Mouse (Mus musculus): Measurements from ENCODE around the gene Fkbpl.

The Fkbpl gene

DNA sequence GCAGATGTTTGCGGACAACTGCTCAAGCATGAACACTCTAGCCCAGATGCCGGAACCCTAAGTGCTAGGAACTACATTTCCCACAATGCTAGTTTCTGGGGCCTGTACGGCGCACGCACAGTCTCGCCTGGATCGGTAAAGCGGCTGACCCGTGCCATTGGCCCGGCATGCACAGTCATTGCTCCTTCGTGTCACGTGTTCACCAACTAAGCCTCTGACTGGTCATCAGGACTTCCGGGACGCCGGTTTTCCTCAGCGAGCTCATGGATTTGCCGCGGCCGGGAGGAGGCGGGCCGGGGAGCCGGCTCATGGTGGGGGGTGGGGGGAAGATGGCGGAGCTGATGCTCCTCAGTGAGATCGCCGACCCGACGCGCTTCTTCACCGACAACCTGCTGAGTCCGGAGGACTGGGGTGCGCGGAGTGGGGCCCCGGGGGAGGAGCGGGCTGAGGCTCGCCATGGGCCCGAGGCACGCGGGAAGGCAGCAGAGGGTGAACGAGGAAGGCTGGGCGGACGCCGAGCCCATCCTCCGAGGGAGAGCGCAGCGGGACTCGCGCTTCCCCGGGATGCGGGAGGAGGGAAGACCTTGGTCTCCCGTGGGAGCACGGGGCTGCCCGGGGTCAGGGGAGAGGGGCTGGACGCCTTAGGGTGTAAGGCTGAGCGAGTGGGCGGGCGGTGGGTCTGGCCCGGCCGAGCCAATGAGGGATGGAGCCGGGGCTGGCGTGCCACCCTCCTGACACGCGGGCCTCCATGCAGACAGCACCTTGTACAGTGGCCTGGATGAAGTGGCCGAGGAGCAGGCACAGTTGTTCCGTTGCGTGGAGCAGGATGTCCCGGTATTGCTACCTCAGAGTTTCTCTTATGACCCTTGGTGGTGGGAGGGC lies 2.6 kb downstream of the Fkbpl start, which contains the start of gene Atf6b:
TSS of gene Atf6b (plus strand) at position 241 of the 882 bp plus-strand sequence.
- CTCF ChIA-PET: no interaction called here

DNA sequence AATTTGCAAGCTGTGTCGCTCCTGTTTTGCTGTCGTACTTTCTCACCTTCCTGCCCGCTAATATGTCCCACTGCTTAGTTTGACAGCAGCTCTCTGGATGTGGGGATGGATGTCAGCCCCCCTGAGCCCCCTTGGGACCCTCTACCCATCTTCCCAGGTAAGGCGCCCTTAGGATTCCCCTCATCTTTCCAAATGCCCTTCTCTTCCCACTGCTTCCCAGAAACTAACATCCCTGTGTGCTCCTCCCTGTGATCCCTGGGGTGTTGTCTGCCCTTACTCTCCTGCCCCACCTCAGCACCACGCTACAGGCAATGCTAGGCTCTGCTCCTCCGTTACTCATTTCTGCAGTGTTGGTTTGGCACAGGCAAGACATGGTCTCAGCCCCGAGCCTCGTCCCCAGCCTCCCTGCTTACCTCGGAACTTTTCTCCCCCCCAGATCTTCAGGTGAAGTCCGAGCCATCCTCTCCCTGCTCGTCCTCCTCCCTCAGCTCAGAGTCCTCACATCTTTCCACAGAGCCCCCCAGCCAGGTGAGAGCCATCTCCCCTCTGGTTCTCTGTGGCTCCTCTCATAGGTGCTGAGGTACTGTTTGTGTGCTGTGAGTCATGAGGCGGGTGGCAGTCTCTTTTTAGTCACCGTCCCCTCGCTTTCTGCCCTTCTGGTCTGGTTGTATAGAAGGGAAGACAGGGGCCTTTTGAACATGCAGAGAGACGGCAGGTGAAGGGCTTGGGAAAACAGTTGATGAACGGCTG lies 3.8 kb downstream of the Fkbpl start:
- CTCF ChIA-PET: no interaction called here

DNA sequence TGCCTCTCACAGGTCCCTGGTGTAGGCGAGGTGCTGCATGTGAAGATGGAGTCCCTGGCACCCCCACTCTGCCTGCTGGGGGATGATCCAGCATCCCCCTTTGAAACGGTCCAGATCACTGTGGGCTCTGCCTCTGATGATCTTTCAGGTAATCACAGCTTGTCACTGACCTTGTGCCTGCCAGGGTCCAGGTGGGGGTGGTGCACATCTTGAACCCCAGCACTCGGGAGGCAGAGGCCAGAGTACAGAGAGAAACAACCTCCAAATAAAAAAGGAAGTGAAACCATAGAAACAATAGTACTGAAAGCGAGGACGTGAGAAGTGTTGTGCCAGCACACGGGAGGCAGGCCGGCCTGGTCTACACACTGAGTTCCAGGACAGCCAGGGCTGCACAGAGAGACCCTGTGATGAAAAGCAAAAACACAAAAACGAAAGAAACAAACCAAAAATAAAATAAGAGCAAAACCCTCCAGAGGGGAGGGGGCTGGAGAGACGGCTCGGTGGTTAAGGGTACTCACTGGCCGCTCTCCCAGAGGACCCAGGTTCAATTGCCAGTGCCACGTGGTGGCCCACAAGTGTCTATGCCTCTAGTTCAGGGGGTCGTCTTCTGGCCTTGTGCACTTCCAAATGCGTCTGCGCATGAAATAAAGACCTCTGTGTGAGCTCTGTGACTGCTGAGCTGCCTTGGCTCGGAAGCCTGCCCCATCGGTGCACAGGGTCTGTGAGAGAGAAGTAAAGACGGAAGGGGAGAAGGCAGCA lies 4.7 kb downstream of the Fkbpl start:
- CTCF ChIA-PET: no interaction called here

DNA sequence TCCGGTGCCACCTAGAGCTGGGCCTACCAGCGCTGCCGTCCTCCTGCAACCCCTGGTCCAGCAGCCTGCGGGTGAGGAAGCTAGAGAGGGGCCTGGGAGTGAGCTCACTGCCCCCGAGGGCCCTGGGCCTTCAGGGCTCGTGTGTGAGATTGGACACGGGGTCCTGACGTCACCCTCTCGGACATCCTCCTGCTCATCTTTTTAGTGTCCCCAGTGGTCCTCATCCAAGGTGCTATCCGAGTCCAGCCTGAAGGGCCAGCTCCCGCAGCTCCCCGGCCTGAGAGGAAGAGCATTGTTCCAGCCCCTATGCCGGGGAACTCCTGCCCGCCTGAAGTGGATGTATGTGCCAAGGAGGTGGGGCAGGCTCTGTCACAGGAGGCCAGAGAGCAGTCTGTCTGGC lies 6.2 kb downstream of the Fkbpl start:
- CTCF ChIA-PET: no interaction called here

DNA sequence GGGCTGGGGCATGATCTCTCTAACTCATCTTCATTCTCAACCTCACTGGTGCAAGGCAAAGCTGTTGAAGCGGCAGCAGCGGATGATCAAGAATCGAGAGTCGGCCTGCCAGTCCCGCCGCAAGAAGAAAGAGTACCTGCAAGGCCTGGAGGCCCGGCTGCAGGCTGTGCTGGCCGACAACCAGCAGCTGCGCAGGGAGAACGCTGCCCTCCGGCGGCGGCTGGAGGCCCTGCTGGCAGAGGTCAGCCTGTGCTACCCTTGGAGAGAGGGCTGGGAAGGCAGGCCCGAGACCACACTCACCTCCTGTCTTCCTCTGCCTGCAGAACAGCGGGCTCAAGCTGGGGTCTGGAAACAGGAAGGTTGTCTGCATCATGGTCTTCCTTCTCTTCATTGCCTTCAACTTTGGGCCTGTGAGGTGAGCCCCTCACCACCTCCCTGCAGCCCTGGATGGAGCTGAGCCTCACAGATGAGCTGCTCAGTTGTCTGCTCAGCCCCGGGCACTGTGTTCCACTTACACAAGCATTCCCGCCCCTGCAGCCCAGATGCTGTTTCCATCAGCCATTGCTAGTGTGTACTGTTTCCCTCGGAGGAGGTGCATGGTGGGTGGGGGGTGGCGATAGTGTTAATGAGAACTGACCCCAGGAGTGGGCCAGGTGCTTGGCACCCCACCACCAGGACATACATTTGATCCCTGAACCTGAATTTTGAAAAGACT lies 7.1 kb downstream of the Fkbpl start:
- CTCF ChIA-PET: no interaction called here

DNA sequence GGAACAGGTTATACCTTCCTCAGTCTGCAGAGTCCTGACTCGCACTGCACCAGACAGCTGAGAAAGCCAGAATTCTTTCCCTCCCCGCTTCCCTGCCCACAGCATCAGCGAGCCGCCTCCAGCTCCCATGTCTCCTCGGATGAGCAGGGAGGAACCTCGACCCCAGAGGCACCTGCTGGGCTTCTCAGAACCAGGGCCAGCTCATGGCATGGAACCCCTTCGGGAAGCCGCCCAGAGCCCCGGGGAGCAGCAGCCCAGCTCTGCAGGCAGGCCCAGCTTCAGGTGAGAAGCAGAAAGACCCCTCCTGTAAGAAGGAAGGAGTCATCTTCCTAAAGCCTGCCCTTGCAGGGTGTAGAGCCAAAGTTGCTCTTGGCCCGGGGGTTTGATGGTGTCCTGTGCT lies 8.0 kb downstream of the Fkbpl start:
- CTCF ChIA-PET: interaction anchor here (0.5 kb wide), 1 partner anchor 331 kb away, joined by 4 read pairs; no protein-coding TSS in a partner anchor

DNA sequence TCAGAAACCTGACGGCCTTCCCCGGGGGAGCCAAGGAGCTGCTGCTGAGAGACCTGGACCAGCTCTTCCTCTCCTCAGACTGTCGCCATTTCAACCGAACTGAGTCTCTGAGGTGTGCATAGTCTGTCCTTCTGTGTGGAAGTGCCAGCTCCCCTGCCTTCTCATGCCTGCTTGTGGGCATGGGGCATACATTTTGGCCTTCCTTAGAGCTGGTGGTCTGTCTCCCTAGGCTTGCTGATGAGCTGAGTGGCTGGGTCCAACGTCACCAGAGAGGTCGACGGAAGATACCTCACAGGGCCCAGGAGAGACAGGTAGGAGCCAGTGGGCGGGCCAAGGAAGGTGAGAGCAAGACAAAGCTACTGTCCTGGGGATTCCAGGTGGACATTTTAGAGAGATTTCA lies 8.4 kb downstream of the Fkbpl start:
- CTCF ChIA-PET: interaction anchor here (0.5 kb wide), 1 partner anchor 330 kb away, joined by 4 read pairs; no protein-coding TSS in a partner anchor

DNA sequence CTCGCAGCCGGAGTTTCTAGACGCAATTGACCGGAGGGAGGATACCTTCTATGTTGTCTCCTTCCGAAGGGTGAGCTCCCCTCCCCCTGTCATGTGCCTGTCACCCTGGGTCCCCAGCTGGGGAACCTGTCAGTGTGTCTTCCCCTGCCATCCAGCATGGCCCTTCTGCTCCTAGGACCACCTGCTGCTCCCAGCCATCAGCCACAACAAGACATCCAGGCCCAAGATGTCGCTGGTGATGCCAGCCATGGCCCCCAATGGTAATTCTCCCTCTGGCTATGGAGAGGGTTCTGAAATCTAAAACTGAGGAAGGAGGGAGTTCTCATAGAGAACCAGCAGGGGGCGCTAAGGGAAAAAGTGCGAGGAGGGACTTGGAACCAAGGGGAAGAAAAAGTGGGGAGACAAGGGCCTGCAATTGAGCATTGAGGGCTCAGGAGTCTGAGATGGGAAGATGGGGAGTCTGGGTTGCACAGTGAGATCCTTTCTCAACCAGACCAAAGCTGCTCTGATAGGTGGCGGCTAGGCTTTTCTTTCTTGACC lies 9.3 kb downstream of the Fkbpl start:
- CTCF ChIA-PET: no interaction called here

DNA sequence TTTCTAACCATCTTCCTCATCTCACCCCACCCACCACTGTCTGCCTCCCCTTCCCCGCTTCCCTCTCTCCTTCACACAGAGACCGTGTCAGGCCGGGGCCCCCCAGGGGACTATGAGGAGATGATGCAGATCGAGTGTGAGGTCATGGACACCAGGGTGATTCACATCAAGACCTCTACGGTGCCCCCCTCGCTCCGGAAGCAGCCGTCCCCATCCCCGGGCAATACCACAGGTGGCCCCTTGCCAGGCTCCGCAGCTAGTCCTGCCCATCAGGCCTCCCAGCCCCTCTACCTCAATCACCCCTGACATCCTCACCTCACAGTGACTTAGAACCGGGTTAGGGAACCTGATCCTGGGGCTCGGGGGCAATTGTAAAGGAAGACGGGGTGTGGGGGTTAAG lies 9.8 kb downstream of the Fkbpl start:
- CTCF ChIA-PET: no interaction called here

DNA sequence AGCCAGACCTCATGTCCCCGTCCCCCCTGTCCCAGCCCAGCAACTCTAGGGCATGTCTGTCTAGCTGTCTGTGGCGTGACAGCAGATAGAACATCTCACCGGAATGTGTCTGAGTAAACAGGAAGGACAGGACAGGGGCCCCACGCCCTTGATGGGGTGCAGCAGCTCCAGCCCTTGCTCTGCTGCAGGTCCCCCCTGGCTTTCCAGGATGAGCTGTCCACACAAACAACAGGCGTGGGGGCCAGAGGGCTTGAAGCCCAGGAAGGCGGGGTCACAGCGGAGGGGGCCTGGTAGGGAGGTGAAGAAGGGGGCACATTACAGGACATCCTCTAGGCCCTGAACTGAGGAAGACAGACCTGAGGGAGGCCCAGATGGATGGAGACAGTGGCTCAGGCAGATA lies 10.6 kb downstream of the Fkbpl start:
- CTCF ChIA-PET: no interaction called here

DNA sequence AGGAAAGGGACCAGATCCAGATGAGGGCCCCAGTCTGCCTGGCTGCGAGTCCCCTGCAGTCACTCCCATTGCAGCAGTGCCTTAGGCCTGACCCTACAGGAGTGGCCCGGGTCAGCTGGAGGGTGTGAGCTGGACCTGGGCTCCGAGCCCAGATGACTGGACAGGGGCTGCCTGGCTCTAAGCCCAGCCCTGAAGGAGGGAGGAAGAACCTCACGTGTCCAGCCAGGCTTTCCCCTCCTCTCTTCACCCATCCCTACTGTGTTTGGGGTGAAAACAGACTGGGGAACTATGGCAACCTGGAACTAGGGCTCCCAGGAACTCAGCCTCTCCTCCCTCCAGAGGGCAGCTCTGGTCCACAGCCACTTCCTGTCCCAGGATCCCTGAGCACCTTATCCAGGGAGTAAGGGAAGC lies 11.0 kb downstream of the Fkbpl start:
- CTCF ChIA-PET: no interaction called here

DNA sequence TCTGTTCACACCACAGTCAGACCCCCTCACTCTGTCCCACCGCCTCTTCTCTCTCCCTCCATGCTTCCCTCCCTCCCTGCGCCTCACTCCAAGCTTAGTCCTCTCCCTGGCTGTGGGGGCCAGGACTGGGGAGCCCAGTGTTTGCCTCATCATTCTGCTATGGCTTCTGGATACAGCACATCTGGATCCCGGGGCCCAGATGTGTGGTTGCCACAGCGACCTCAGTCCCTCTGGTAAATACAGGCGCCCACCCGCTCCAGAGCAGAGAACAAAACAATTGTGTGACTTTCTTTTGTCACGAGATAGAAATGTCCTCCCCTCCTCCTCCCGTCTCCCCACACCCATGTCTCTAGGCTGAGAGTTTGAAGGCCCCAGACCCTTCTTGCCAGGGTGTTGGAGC lies 12.1 kb downstream of the Fkbpl start:
- CTCF ChIA-PET: no interaction called here

DNA sequence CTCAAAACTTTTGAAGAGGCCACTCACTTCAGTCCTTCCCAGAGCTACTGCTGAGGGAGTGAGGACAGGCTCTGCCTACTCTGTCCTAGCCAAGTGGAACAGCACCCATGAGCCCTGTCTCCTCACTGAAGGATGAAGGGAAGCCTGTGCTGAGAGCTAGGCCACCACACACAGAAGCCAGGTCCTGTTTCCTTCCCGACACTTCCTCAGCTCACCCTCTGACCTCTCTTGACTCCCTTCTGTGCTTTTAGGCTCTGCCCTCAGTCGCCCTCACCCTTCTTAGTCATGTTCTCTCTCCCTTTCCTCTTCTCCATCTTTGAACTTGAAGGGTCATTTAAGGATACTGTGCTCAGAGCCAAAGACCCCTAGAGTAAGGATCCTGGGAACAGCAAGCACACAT lies 12.7 kb downstream of the Fkbpl start:
- CTCF ChIA-PET: no interaction called here

DNA sequence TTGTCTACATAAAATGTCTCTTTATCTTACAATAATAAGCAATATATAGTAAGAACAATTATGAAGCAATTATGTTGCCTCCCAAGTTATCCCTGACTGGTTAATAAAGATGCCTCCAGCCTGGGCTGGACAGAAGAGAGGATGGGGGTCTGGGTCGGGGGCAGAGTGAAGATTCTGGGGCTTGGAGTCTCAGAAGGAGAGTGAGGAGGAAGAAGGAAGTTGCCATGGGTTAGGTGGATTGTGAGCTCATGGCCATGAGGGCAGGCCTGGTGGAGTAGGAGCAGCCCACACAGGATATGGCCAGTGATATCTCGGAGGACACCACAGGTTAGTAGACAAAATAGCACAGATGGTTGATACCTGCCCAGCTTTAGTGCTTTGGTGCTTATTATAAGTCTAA lies 13.6 kb downstream of the Fkbpl start:
- CTCF ChIA-PET: no interaction called here

DNA sequence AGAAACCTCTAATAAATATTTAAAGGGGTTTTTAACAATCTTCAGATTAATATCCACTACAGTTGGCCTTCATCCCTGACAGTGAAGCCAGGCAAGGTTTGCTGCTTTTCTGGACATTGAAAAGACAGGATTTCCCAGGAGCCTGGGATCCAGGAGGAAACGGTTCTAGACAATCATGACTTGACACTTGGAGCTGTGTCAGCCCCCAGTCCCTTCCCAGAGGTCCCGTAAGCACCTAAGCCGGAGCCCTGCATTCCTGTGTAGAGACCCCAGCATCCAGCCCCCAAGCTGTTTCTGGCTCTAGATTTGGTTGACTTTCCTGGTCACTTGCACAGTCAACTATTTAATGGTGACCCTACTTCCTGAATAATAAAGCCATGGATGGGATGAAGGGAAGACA lies 14.0 kb downstream of the Fkbpl start:
- CTCF ChIA-PET: no interaction called here

DNA sequence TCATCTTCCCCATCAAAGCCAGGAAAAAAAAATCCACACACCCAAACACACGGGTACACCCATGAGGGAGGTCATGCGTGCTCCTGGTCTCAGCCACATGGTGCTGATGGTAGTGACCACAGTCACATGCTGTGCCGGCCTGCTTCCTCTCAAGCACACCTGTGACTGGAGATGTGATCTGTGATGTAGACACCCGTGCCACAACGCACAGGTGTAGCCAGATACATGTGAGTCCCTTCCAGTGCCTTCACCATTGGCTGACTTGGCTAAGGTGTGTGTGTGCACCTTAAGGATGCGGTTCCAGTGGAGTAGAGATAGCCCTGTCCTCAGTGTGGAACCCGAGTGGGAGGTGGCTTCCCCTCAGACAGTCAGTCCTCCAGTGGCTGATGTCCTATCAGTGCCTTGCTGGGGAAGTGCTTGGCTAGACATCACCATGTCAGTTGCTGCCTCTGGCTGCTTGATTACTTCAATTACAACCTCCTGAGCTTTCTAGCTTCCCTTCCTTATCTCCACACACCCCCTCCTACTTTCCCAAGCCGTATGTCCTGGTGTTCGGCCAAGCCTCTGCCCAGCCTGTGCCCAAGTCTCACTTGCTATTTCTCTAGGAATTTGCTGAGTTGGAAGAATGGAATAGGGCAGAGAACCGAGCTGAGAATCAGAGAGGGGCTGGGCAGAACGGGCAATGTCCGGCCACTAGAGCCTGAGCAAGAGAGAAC lies 14.8 kb downstream of the Fkbpl start:
- CTCF ChIA-PET: no interaction called here

DNA sequence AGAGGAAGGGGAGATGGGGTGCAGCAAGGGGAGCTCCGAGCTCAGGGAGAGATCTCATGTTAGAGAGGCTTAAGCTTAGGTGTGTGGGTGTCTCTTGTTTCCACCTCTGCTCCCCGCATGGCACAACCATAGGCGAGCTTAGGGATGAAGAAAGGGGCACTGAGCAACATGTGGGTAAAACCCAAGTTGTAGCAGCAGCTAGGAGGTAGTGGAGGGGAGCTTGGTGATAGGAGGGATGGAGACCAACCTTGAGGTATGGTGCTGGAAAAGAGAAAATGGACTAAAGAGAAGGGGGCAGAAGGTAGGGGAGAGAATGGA lies 15.3 kb downstream of the Fkbpl start:
- CTCF ChIA-PET: no interaction called here

DNA sequence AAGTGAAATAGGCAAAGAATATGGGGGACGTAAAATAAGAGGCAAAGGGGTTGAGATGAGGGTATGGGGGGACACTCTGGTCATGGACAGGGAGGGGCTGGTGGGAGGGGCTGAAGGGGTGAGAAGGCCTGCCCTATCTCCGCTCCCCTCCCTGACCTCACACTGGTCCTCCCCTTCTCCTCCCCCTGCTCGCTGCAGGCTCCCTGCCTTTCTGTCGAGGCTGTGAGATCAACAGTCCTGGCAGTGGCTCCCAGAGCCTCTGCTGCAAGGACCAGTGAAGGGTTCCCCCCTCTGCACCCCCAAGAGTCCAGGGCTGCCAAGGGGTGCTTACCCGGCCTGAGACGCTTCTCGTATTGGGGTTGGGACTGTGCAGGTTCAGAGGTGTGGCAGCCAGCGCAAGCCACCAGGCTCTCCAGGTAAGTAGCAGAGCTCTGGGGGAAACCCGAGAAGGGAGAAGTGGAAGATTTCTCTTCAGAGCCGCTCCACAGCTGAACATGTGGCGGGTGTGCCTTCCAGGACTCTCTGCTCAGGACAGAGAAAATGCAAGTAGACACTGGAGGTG lies 15.8 kb downstream of the Fkbpl start:
- CTCF ChIA-PET: no interaction called here

DNA sequence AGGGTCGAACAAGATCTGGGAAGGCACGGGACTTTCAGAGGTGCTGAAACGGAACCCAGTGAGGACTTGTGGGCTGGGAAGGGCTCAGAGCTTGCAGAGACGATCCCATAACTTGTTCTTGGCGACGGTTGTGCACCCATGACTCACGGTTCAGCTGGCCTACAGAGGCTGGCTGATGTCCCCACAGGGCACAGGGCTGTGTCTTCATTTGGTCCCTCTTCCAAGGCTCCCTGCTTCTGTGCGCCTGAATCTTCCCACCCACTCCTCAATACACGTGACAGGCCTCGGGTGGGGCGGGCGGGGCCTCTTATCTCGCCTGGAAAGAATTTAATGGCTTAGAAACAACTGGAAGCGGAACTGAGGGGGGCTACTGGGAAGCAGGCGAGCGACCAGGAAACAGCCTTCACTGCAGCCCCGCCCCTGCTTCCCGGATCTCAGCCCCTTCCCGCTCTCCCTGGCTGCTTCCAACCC lies 16.6 kb downstream of the Fkbpl start:
- CTCF ChIA-PET: interaction anchor here (0.5 kb wide), 1 partner anchor 199 kb away, joined by 3 read pairs; no protein-coding TSS in a partner anchor

DNA sequence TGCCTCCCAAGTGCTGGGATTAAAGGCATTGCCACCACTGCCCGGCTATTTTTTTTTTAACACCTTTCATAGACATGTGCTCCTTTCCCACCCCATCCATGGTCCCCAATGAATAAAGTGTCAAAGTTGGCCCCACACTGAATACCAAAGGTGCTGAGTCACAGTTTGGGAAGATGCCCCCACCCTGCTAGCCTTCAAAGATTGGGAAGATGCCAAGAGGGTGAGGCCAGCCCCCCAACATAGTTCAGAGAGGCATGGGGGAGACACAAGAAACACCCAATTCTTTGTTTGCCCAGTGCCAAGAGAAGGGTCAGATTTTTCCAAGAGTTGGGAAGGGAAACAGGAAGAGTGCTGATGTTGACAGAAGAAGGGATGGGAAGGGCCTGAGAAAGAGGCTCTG lies 17.9 kb downstream of the Fkbpl start:
- CTCF ChIA-PET: no interaction called here

DNA sequence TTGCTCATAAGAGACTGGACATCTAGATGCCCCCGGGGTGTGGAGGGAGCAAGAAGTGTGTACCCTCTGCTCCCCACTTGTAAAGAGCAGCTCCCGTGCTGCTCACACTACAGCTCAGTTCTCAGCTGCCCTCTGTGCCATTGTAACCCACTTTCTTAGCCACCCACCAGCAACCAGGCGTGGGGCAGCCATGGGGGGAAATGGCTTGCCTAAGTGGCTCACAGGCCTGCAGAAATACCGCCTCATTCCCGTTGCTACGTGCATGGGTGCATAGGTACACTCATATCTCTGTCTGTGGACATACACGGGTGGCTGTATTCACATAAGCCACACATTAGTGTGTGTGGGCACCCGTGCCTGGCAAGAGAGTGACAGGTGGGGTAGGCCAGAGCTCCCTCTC lies 18.4 kb downstream of the Fkbpl start:
- CTCF ChIA-PET: no interaction called here

Data from spleen, embryonic (tissue).